Mouse (Mus musculus) stomach, postnatal 0 days (tissue): ENCODE data around the gene Asb13.

Experiments used
- CTCF ChIP-seq: IDR thresholded peaks from 2 replicates; pipeline ENCODE4 v1.5.1; 2016; ENCODE audit warnings: antibody characterized with exemption, low read depth, mild to moderate bottlenecking, moderate library complexity
- EP300 ChIP-seq: optimal IDR thresholded peaks from 2 replicates; pipeline ENCODE3; 2016; ENCODE audit warnings: antibody characterized with exemption

DNA sequence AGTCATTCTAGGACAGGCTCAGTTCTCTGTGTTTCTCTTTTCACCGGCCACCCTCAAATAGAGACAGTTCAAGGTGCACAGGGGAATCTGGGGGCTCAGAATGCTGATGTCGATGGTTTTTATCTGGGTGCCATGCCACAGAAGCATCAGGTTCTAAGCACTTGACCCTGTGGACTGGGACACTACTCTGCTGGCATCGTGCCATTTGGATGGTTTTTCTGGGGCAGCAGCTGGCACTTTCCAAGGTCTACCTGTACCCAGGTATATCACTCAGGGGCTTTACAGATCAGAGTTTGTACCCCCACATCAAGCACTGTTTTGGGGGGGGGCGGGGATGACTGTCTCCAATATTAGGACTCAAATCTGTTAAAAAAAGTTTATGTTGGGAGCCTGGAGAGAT, 16.7 kb downstream of the Asb13 start:
- no peak for TF ChIP-seq CTCF
- no peak for TF ChIP-seq EP300
